Mouse (Mus musculus): ENCODE measurements around the gene Epb41l5. TPM values are rescaled to one million over a fixed set of nuclear protein-coding genes. Genes with fewer than 3 reads are reported as not detected.

Gene Epb41l5
- polyA plus RNA-seq, 1 experiment from 2014 or later = 18.4 TPM

GRCm38 (mm10) chr1:119503181-119503580 lies 145.6 kb downstream of the Epb41l5 start:
- Histone ChIP-seq H3K4me2 (ENCODE audit: low read length) (peak overlapping the region; percentile 74), H3K27me3 (replicated peaks; ENCODE audit: control insufficient read depth, insufficient read depth, low read length) (no peaks in the 10 kb centered on the region), H3K9me3 (ENCODE audit: control insufficient read depth, low read length) (no peaks in the 10 kb centered on the region), H3K9ac (ENCODE audit: low read depth, low read length) (peak overlapping the region; percentile 25; the same call in 1 of the 2 replicates), H3K4me1 (ENCODE audit: control insufficient read depth, insufficient read depth, low read depth, low read length) (peaks cover 14% of the 10 kb centered on the region), H3K4me3 (ENCODE audit: low read length) (peak overlapping the region; percentile 66), H3K27ac (ENCODE audit: low read depth, low read length) (no peak overlapping the region), H3K36me3 (ENCODE audit: control insufficient read depth, insufficient read depth, low read length) (0 out of 2 replicates have a peak, but pooled peaks cover 2% of the 10 kb centered on the region)
- no peak for ATAC-seq
- WGBS = 82% methylated on average over 3 of the region's 3 CpGs

DNA sequence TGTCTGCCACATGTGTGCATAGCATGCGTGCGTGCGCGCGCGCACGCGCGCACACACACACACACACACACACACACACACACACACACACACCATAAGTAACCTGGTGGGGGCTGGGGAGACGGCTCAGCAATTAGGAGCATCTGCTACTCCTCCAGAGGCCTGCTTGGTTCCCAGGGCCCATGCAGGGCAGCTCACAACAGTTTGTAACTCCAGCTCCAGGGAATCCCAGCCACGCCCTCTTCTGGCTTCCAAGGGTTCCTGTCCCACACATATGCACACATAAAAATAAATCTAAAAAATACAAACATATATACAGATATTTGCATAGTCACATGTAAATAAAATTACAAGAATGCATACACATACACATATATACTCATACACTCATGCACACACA lies 146.1 kb downstream of the Epb41l5 start:
- ATAC-seq = no peak
- Histone ChIP-seq H3K4me3 (ENCODE audit: low read length) (peak overlapping the region; percentile 66; the same call in 1 of the 2 replicates), H3K9me3 (ENCODE audit: control insufficient read depth, low read length) (no peaks in the 10 kb centered on the region), H3K9ac (ENCODE audit: low read depth, low read length) (no peak overlapping the region), H3K36me3 (ENCODE audit: control insufficient read depth, insufficient read depth, low read length) (0 out of 2 replicates have a peak, but pooled peaks cover 2% of the 10 kb centered on the region), H3K27ac (ENCODE audit: low read depth, low read length) (no peak overlapping the region), H3K4me1 (ENCODE audit: control insufficient read depth, insufficient read depth, low read depth, low read length) (peaks cover 14% of the 10 kb centered on the region), H3K4me2 (ENCODE audit: low read length) (peak overlapping the region; percentile 74), H3K27me3 (replicated peaks; ENCODE audit: control insufficient read depth, insufficient read depth, low read length) (no peaks in the 10 kb centered on the region)
- 88% methylated on average over 11 of the region's 11 CpGs for WGBS

DNA sequence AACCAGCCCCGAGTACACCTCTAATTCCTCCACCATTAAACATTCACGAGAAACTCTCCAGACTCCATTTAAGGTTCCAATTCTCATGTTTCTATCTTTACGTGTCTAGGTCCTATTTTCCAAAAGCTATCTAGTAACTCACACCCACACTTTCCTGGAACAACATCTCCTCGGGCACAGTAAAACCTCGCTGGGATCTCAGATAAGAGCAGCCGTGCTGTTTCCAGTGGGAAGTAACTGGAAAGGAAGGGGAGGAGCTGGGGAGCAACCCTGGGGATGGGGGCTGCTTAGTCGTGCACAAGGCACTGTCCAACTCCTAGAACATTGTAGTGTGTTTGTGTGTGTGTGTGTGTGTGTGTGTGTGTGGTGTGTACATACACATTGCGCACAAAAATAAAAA lies 146.9 kb downstream of the Epb41l5 start:
- Histone ChIP-seq H3K27me3 (replicated peaks; ENCODE audit: control insufficient read depth, insufficient read depth, low read length) (no peaks in the 10 kb centered on the region), H3K36me3 (ENCODE audit: control insufficient read depth, insufficient read depth, low read length) (0 out of 2 replicates have a peak, but pooled peaks cover 2% of the 10 kb centered on the region), H3K4me3 (ENCODE audit: low read length) (no peak overlapping the region), H3K9me3 (ENCODE audit: control insufficient read depth, low read length) (no peaks in the 10 kb centered on the region), H3K27ac (ENCODE audit: low read depth, low read length) (no peak overlapping the region), H3K9ac (ENCODE audit: low read depth, low read length) (no peak overlapping the region), H3K4me2 (ENCODE audit: low read length) (no peak overlapping the region), H3K4me1 (ENCODE audit: control insufficient read depth, insufficient read depth, low read depth, low read length) (peaks cover 14% of the 10 kb centered on the region)
- ATAC-seq = no peak
- WGBS = 84% methylated on average over 8 of the region's 8 CpGs

DNA sequence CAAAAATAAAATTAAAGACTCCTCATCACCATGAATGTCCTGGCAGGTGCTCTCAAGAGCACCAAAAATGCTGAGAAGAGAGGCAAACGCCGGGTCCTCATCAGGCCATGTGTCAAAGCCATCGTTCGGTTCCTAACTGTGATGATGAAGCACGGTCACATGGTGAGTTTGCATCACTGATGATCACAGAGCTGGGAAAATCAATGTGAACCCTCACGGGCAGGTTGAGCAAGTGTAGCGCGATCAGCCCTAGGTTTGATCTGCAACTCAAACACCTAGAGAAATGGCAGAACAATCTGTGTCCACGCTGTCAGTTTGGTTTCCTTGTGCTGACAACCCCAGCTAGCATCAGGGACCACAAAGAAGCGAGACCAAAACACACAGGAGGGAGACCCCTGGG lies 149.3 kb downstream of the Epb41l5 start:
- H3K9ac ChIP-seq (ENCODE audit: low read depth, low read length) = no peak overlapping the region
- WGBS = 91% methylated on average over 10 of the region's 10 CpGs
- 0 out of 2 replicates have a peak, but pooled peaks cover 2% of the 10 kb centered on the region for H3K36me3 ChIP-seq (ENCODE audit: control insufficient read depth, insufficient read depth, low read length)
- no peak overlapping the region for H3K4me2 ChIP-seq (ENCODE audit: low read length)
- H3K4me1 ChIP-seq (ENCODE audit: control insufficient read depth, insufficient read depth, low read depth, low read length) = peaks cover 13% of the 10 kb centered on the region
- no peak for ATAC-seq
- no peak overlapping the region for H3K4me3 ChIP-seq (ENCODE audit: low read length)
- no peaks in the 10 kb centered on the region for H3K27me3 ChIP-seq (replicated peaks; ENCODE audit: control insufficient read depth, insufficient read depth, low read length)
- no peak overlapping the region for H3K27ac ChIP-seq (ENCODE audit: low read depth, low read length)
- H3K9me3 ChIP-seq (ENCODE audit: control insufficient read depth, low read length) = no peaks in the 10 kb centered on the region

DNA sequence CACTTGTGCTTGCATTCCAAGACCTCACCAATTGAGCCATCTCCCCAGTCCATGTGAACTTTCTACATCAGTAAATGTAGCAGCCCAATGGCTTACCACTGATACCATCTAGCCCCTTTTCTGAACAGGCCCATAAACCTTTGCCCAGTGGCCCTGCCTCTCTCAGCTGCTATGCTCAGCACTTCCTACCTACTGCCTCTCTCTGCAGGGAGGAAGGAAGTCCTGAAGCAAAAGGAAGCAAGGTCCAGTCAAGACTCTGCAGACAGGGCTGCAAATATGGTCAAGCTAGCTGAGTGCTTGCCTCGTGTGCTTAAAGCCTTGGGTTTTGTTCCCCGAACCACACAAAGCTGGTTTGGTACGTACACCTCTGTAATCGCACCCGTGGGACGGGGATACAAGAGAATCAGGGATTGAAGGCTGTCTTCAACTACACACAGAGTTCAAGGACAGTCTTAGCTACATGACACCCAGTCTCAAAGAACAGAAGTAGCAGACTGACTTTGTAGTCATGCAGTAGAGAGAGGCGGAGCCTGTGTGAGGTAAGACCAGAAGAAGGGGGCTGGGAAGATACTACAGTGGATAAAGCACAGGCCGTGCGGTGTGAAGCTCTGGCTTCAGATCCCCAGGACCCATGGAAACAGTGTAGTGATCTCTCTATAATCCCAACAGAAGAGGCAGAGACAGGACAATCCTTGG lies 150.1 kb downstream of the Epb41l5 start:
- H3K27ac ChIP-seq (ENCODE audit: low read depth, low read length) = no peak overlapping the region
- ATAC-seq = no peak
- 89% methylated on average over 9 of the region's 9 CpGs for WGBS
- H3K9ac ChIP-seq (ENCODE audit: low read depth, low read length) = no peak overlapping the region
- H3K27me3 ChIP-seq (replicated peaks; ENCODE audit: control insufficient read depth, insufficient read depth, low read length) = no peaks in the 10 kb centered on the region
- 0 out of 2 replicates have a peak, but pooled peaks cover 2% of the 10 kb centered on the region for H3K36me3 ChIP-seq (ENCODE audit: control insufficient read depth, insufficient read depth, low read length)
- no peak overlapping the region for H3K4me2 ChIP-seq (ENCODE audit: low read length)
- no peak overlapping the region for H3K4me3 ChIP-seq (ENCODE audit: low read length)
- peaks cover 11% of the 10 kb centered on the region for H3K4me1 ChIP-seq (ENCODE audit: control insufficient read depth, insufficient read depth, low read depth, low read length)
- no peaks in the 10 kb centered on the region for H3K9me3 ChIP-seq (ENCODE audit: control insufficient read depth, low read length)

DNA sequence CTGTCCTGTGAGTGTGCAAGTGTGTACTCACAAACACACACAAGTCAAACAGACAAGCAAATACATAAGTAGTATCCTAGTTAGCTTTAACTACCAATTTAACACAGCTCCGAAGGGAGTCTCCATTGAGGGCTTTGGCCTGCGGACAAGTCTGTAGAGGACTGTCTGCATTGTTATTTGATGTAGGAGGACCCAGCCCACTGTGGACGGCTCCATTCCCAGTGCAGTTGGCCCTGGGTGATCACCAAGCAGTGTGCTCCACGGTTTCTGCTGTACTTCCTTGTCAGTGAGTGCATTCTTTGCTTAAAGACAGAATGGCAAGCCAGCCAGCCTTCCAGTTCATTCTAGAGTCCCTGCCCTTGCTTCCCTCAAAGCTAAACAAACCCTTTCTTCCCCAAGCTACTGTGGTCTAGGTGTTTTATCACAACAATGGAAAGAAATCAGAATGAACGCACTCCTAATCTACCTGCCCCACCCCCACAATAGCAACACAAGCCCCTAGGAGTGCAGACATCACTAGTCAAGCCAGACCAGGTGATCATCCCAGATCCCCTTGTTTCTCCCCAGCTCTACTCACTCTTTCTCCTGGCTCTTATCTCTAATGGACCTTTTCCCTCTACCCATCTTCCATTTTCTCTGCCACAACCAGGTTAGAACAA lies 151.3 kb downstream of the Epb41l5 start:
- Histone ChIP-seq H3K9ac (ENCODE audit: low read depth, low read length) (no peak overlapping the region), H3K27me3 (replicated peaks; ENCODE audit: control insufficient read depth, insufficient read depth, low read length) (no peaks in the 10 kb centered on the region), H3K27ac (ENCODE audit: low read depth, low read length) (no peak overlapping the region), H3K4me2 (ENCODE audit: low read length) (no peak overlapping the region), H3K36me3 (ENCODE audit: control insufficient read depth, insufficient read depth, low read length) (0 out of 2 replicates have a peak, but pooled peaks cover 2% of the 10 kb centered on the region), H3K9me3 (ENCODE audit: control insufficient read depth, low read length) (no peaks in the 10 kb centered on the region), H3K4me1 (ENCODE audit: control insufficient read depth, insufficient read depth, low read depth, low read length) (peaks cover 4% of the 10 kb centered on the region; the same call in 1 of the 2 replicates), H3K4me3 (ENCODE audit: low read length) (no peak overlapping the region)
- WGBS = 75% methylated on average over 5 of the region's 5 CpGs
- no peak for ATAC-seq

DNA sequence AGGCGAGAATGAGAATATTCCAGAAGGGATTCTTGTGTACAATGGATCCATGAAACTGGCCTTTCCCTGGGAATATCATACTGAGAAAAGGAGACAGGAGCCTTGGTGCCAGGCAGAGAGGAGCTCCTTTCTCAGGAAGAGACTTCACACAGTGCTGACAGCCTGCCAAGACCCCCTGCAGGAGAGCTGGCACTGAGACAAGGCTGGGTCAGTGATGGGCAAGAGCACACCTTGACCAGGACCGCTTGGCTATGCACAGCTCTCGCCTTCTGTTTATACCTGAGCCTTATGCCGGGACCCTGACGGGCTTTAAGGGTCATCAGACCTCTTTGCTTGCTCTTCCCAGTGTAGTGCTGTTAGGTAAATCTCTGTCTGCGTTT lies 153.4 kb downstream of the Epb41l5 start:
- Histone ChIP-seq H3K4me3 (ENCODE audit: low read length) (no peak overlapping the region), H3K9ac (ENCODE audit: low read depth, low read length) (no peak overlapping the region), H3K36me3 (ENCODE audit: control insufficient read depth, insufficient read depth, low read length) (no peaks in the 10 kb centered on the region), H3K4me2 (ENCODE audit: low read length) (no peak overlapping the region), H3K4me1 (ENCODE audit: control insufficient read depth, insufficient read depth, low read depth, low read length) (peaks cover 4% of the 10 kb centered on the region; the same call in 1 of the 2 replicates), H3K27me3 (replicated peaks; ENCODE audit: control insufficient read depth, insufficient read depth, low read length) (no peaks in the 10 kb centered on the region), H3K27ac (ENCODE audit: low read depth, low read length) (no peak overlapping the region), H3K9me3 (ENCODE audit: control insufficient read depth, low read length) (no peaks in the 10 kb centered on the region)
- no peak for ATAC-seq
- 85% methylated on average over 6 of the region's 6 CpGs for WGBS

Other genes starting within 250 kb of the Epb41l5 start
- gene Inhbb, start 226.8 kb downstream of the Epb41l5 start, polyA plus RNA-seq (2015; fragmentation: Nextera tagmentation; extraction: Ambion mirVana) = 2.7 and 2.8 TPM in 2 replicates
- gene Ralb, start 144.2 kb downstream of the Epb41l5 start, polyA plus RNA-seq (2015; fragmentation: Nextera tagmentation; extraction: Ambion mirVana) = 72.4 and 73.1 TPM in 2 replicates
- gene Tmem185b, start 122.8 kb downstream of the Epb41l5 start, polyA plus RNA-seq (2015; fragmentation: Nextera tagmentation; extraction: Ambion mirVana) = 17.3 and 18.2 TPM in 2 replicates
- 10.1 and 10.7 TPM in 2 replicates for gene Ptpn4, start 188.6 kb upstream of the Epb41l5 start, polyA plus RNA-seq (2015; fragmentation: Nextera tagmentation; extraction: Ambion mirVana)

Data from hindbrain, embryonic 16.5 days (tissue).